Mouse (Mus musculus) urinary bladder, adult 18-20 months (tissue): ENCODE results near the gene Slc9a5.

Experiments
- DNase-seq, 2 experiments: peaks; one replicate each; pipeline ENCODE4 v3.0.0; 2022; ENCODE audit warnings: low spot score in 2 of 2, mixed read lengths in 2 of 2

Gene Slc9a5

GRCm38 (mm10) chr8:105348450-105349095, at the start of gene Slc9a5:
Gene Slc9a5, plus strand, starts transcription at chr8:105348843.
- peak in 1 of 2 experiments; percentile 30 for DNase-seq

- no peak for DNase-seq
Observed at GRCm38 (mm10) chr8:105299962-105300361, 48.7 kb upstream of the Slc9a5 start.

- DNase-seq = no peak
Observed at GRCm38 (mm10) chr8:105303396-105303795, 45.2 kb upstream of the Slc9a5 start.

- no peak for DNase-seq
Observed at GRCm38 (mm10) chr8:105303874-105304273, 44.8 kb upstream of the Slc9a5 start.

- DNase-seq = no peak
Observed at GRCm38 (mm10) chr8:105304325-105305210, 44.1 kb upstream of the Slc9a5 start.

- DNase-seq = peak; percentile 83 to 89
Observed at GRCm38 (mm10) chr8:105305211-105306145, 43.2 kb upstream of the Slc9a5 start, which contains the start of gene Elmo3. Gene Elmo3, plus strand, starts transcription at chr8:105305601.

GRCm38 (mm10) chr8:105306146-105306691, 42.4 kb upstream of the Slc9a5 start:
- DNase-seq = no peak

GRCm38 (mm10) chr8:105307670-105308069, 41.0 kb upstream of the Slc9a5 start:
- DNase-seq = no peak

GRCm38 (mm10) chr8:105308428-105308827, 40.2 kb upstream of the Slc9a5 start:
- DNase-seq = no peak

GRCm38 (mm10) chr8:105309142-105309847, 39.3 kb upstream of the Slc9a5 start:
- DNase-seq = no peak

- no peak for DNase-seq
Observed at GRCm38 (mm10) chr8:105310118-105310517, 38.5 kb upstream of the Slc9a5 start.

- DNase-seq = no peak
Observed at GRCm38 (mm10) chr8:105311718-105312117, 36.9 kb upstream of the Slc9a5 start.

GRCm38 (mm10) chr8:105312891-105313481, 35.7 kb upstream of the Slc9a5 start:
- no peak for DNase-seq

GRCm38 (mm10) chr8:105313622-105314402, 34.8 kb upstream of the Slc9a5 start:
- DNase-seq = no peak

- no peak for DNase-seq
Observed at GRCm38 (mm10) chr8:105315073-105315769, 33.4 kb upstream of the Slc9a5 start.

GRCm38 (mm10) chr8:105317941-105318340, 30.7 kb upstream of the Slc9a5 start:
- DNase-seq = no peak

GRCm38 (mm10) chr8:105318662-105319190, 29.9 kb upstream of the Slc9a5 start:
- DNase-seq = no peak

- DNase-seq = no peak
Observed at GRCm38 (mm10) chr8:105323183-105323582, 25.5 kb upstream of the Slc9a5 start.

- DNase-seq = no peak
Observed at GRCm38 (mm10) chr8:105325641-105326093, 23.0 kb upstream of the Slc9a5 start.
